Mouse (Mus musculus): ENCODE data around the gene Smurf2.

Gene Smurf2

GRCm38 (mm10) chr11:106920551-106921379 is at the start of gene Smurf2:
TSS of gene Smurf2 (minus strand) at chr11:106920715.
- peak; percentile 62 for DNase-seq (ENCODE audit: low spot score)

GRCm38 (mm10) chr11:106969798-106970197 is 49.3 kb upstream of the Smurf2 start:
- DNase-seq (ENCODE audit: low spot score) = no peak

- DNase-seq (ENCODE audit: low spot score) = no peak
Measured at GRCm38 (mm10) chr11:106967630-106968029, 47.1 kb upstream of the Smurf2 start.

- no peak for DNase-seq (ENCODE audit: low spot score)
Measured at GRCm38 (mm10) chr11:106965881-106966280, 45.4 kb upstream of the Smurf2 start.

GRCm38 (mm10) chr11:106962310-106962709 is 41.8 kb upstream of the Smurf2 start:
- no peak for DNase-seq (ENCODE audit: low spot score)

- no peak for DNase-seq (ENCODE audit: low spot score)
Measured at GRCm38 (mm10) chr11:106961471-106962081, 41.1 kb upstream of the Smurf2 start.

GRCm38 (mm10) chr11:106959121-106959520 is 38.6 kb upstream of the Smurf2 start:
- no peak for DNase-seq (ENCODE audit: low spot score)

GRCm38 (mm10) chr11:106958407-106959071 is 38.0 kb upstream of the Smurf2 start:
- no peak for DNase-seq (ENCODE audit: low spot score)

- DNase-seq (ENCODE audit: low spot score) = no peak
Measured at GRCm38 (mm10) chr11:106957271-106957980, 36.9 kb upstream of the Smurf2 start.

- no peak for DNase-seq (ENCODE audit: low spot score)
Measured at GRCm38 (mm10) chr11:106954566-106954965, 34.1 kb upstream of the Smurf2 start.

GRCm38 (mm10) chr11:106954116-106954515 is 33.6 kb upstream of the Smurf2 start:
- DNase-seq (ENCODE audit: low spot score) = no peak

- no peak for DNase-seq (ENCODE audit: low spot score)
Measured at GRCm38 (mm10) chr11:106937306-106937705, 16.8 kb upstream of the Smurf2 start.

- no peak for DNase-seq (ENCODE audit: low spot score)
Measured at GRCm38 (mm10) chr11:106930366-106930765, 9.9 kb upstream of the Smurf2 start.

GRCm38 (mm10) chr11:106928935-106929334 is 8.4 kb upstream of the Smurf2 start:
- DNase-seq (ENCODE audit: low spot score) = no peak

GRCm38 (mm10) chr11:106927950-106928349 is 7.4 kb upstream of the Smurf2 start:
- DNase-seq (ENCODE audit: low spot score) = no peak

- no peak for DNase-seq (ENCODE audit: low spot score)
Measured at GRCm38 (mm10) chr11:106927226-106927625, 6.7 kb upstream of the Smurf2 start.

- no peak for DNase-seq (ENCODE audit: low spot score)
Measured at GRCm38 (mm10) chr11:106926732-106927131, 6.2 kb upstream of the Smurf2 start.

- peak; percentile 28 for DNase-seq (ENCODE audit: low spot score)
Measured at GRCm38 (mm10) chr11:106919612-106920550, 634 bp downstream of the Smurf2 start.

GRCm38 (mm10) chr11:106918901-106919300 is 1.6 kb downstream of the Smurf2 start:
- no peak for DNase-seq (ENCODE audit: low spot score)

GRCm38 (mm10) chr11:106911257-106911656 is 9.3 kb downstream of the Smurf2 start:
- peak; percentile 35 for DNase-seq (ENCODE audit: low spot score)

GRCm38 (mm10) chr11:106908016-106908415 is 12.5 kb downstream of the Smurf2 start:
- no peak for DNase-seq (ENCODE audit: low spot score)

Data from c-Kit-positive CD71-positive TER-119-positive erythroid progenitor cells, embryonic 14.5 days (primary cell).